Mouse (Mus musculus) spleen, adult 2 months (tissue): ENCODE measurements around the gene Slc22a16. TPM values are rescaled to one million over a fixed set of nuclear protein-coding genes. Genes with fewer than 3 reads are reported as not detected.

Experiments used
- DNase-seq, 2 experiments: peaks; one replicate each; pipeline versions ENCODE4 v3.0.0 to v3.0.0-alpha.2; 2012 to 2021; ENCODE audit warnings: low spot score in 2 of 2, low read depth in 1 of 2
- H3K27ac ChIP-seq: fragments of 200-500 bp; 2 replicates; pipeline ENCODE4 v1.5.1; 2012; ENCODE audit warnings: low read length, inconsistent platforms; ENCODE audit not compliant: insufficient read depth
- H3K27me3 ChIP-seq: fragments of 200-500 bp; 2 replicates; pipeline ENCODE4 v1.6.1; 2012; ENCODE audit warnings: mild to moderate bottlenecking, moderate library complexity, low read length, inconsistent platforms; ENCODE audit not compliant: control insufficient read depth, insufficient read depth
- H3K36me3 ChIP-seq: fragments of 200-500 bp; 2 replicates; pipeline ENCODE4 v1.6.1; 2012; ENCODE audit warnings: mild to moderate bottlenecking, low read length, inconsistent platforms; ENCODE audit not compliant: control insufficient read depth, insufficient read depth
- H3K4me1 ChIP-seq: fragments of 200-500 bp; 2 replicates; pipeline ENCODE4 v1.6.1; 2011; ENCODE audit warnings: inconsistent platforms; ENCODE audit not compliant: control insufficient read depth, insufficient read depth, insufficient read length
- H3K4me3 ChIP-seq: fragments of 200-500 bp; 2 replicates; pipeline ENCODE4 v1.5.1; 2011; ENCODE audit warnings: mild to moderate bottlenecking, inconsistent platforms; ENCODE audit not compliant: insufficient read depth, insufficient read length; ENCODE audit errors: extremely low read depth
- CTCF ChIP-seq: fragments of 200-500 bp; IDR thresholded peaks from 2 replicates; pipeline ENCODE4 v1.5.1; 2011; ENCODE audit warnings: mild to moderate bottlenecking, inconsistent platforms; ENCODE audit not compliant: insufficient read depth, insufficient read length, insufficient replicate concordance; ENCODE audit errors: extremely low read depth
- POLR2A ChIP-seq: fragments of 200-500 bp; IDR thresholded peaks from 2 replicates; pipeline ENCODE4 v1.6.1; 2011; ENCODE audit warnings: low read depth, low read length, inconsistent platforms
- WGBS: fragments of 180-500 bp; shearing (Covaris S2); methylation state at CpG from one replicate; pipeline ENCODE4 v1.1.7; 2018; 5-methylcytosine and 5-hydroxymethylcytosine counted together
- polyA plus RNA-seq: library from polyadenylated mRNA; depleted of rRNA; stranded (reverse); fragments of >200 nt; gene quantifications from 2 replicates; pipeline ENCODE4 v1.2.3, GENCODE M21; 2012; rRNA removed

Slc22a16 gene
- polyA plus RNA-seq: not detected in 2 replicates

- Histone ChIP-seq H3K36me3 (no peaks in the 10 kb centered on the region), H3K4me1 (no peaks in the 10 kb centered on the region), H3K27me3 (no peaks in the 10 kb centered on the region), H3K4me3 (no peak within 1 kb of the TSS), H3K27ac (no peak within 1 kb of the TSS)
- DNase-seq: no peak
- TF ChIP-seq CTCF (no peak), POLR2A (no peak)
- 96% methylated on average over 12 of the region's 12 CpGs for WGBS
Measured at GRCm38 (mm10) chr10:40570036-40570435, at the start of gene Slc22a16. Slc22a16 (plus strand) TSS chr10:40570336.

- Histone ChIP-seq H3K4me1 (peaks cover 2% of the 10 kb centered on the region; the same call in 1 of the 2 replicates), H3K4me3 (no peak overlapping the region), H3K27ac (no peak overlapping the region), H3K36me3 (no peaks in the 10 kb centered on the region), H3K27me3 (no peaks in the 10 kb centered on the region)
- DNase-seq: no peak
- WGBS: 68% methylated on average over 12 of the region's 12 CpGs
- TF ChIP-seq POLR2A (no peak), CTCF (no peak)
Measured at GRCm38 (mm10) chr10:40521579-40521978, 48.6 kb upstream of the Slc22a16 start.

- TF ChIP-seq CTCF (no peak), POLR2A (no peak)
- H3K27me3 ChIP-seq: no peaks in the 10 kb centered on the region
- peaks cover 8% of the 10 kb centered on the region; the same call in 1 of the 2 replicates for H3K4me1 ChIP-seq
- DNase-seq: no peak
- no peak overlapping the region for H3K4me3 ChIP-seq
- 88% methylated on average over 7 of the region's 7 CpGs for WGBS
- H3K36me3 ChIP-seq: no peaks in the 10 kb centered on the region
- no peak overlapping the region for H3K27ac ChIP-seq
Measured at GRCm38 (mm10) chr10:40523312-40523975, 46.7 kb upstream of the Slc22a16 start.

GRCm38 (mm10) chr10:40524032-40524806 is 45.9 kb upstream of the Slc22a16 start:
- Histone ChIP-seq H3K4me1 (peaks cover 8% of the 10 kb centered on the region; the same call in 1 of the 2 replicates), H3K27me3 (no peaks in the 10 kb centered on the region), H3K36me3 (no peaks in the 10 kb centered on the region), H3K4me3 (no peak overlapping the region), H3K27ac (no peak overlapping the region)
- TF ChIP-seq POLR2A (no peak), CTCF (no peak)
- 78% methylated on average over 9 of the region's 9 CpGs for WGBS
- DNase-seq: no peak

- TF ChIP-seq CTCF (no peak), POLR2A (no peak)
Measured at GRCm38 (mm10) chr10:40524991-40525390, 45.1 kb upstream of the Slc22a16 start.

GRCm38 (mm10) chr10:40525616-40526155 is 44.5 kb upstream of the Slc22a16 start:
- 33% methylated on average over 9 of the region's 9 CpGs for WGBS
- no peak for DNase-seq
- no peaks in the 10 kb centered on the region for H3K27me3 ChIP-seq
- H3K27ac ChIP-seq: 0 out of 2 replicates have a peak overlapping the region, but pooled peaks have one; percentile 26
- peaks cover 8% of the 10 kb centered on the region; the same call in 1 of the 2 replicates for H3K4me1 ChIP-seq
- H3K36me3 ChIP-seq: no peaks in the 10 kb centered on the region
- TF ChIP-seq CTCF (no peak), POLR2A (no peak)
- H3K4me3 ChIP-seq: no peak overlapping the region

More at GRCm38 (mm10) chr10:40524991-40525390, 45.1 kb upstream of the Slc22a16 start:
- peak; percentile 42 to 64 for DNase-seq
- H3K4me1 ChIP-seq: peaks cover 8% of the 10 kb centered on the region; the same call in 1 of the 2 replicates
- H3K27me3 ChIP-seq: no peaks in the 10 kb centered on the region
- no peaks in the 10 kb centered on the region for H3K36me3 ChIP-seq
- WGBS: 25% methylated on average over 10 of the region's 10 CpGs
- no peak overlapping the region for H3K27ac ChIP-seq
- no peak overlapping the region for H3K4me3 ChIP-seq

- no peak for DNase-seq
- no peak overlapping the region for H3K4me3 ChIP-seq
- H3K36me3 ChIP-seq: no peaks in the 10 kb centered on the region
- H3K27me3 ChIP-seq: no peaks in the 10 kb centered on the region
- TF ChIP-seq CTCF (no peak), POLR2A (no peak)
- H3K4me1 ChIP-seq: peaks cover 8% of the 10 kb centered on the region; the same call in 1 of the 2 replicates
- peak overlapping the region; percentile 4; the same call in 1 of the 2 replicates for H3K27ac ChIP-seq
- 28% methylated on average over 8 of the region's 8 CpGs for WGBS
Measured at GRCm38 (mm10) chr10:40526301-40526761, 43.8 kb upstream of the Slc22a16 start.
